Mouse (Mus musculus): ENCODE measurements around the gene Phf21a.
A peak's percentile ranks its signal among the peaks of the same experiment; 100 is the strongest.

Gene Phf21a

GRCm38 (mm10) chr2:92377320-92377719 lies 284.4 kb downstream of the Phf21a start:
- peak in 1 of 2 experiments; percentile 35 for DNase-seq (ENCODE audit: inconsistent age in 2 of 2, low spot score in 1 of 2)

GRCm38 (mm10) chr2:92379783-92380494 lies 287.0 kb downstream of the Phf21a start:
- DNase-seq (ENCODE audit: inconsistent age in 2 of 2, low spot score in 1 of 2), result no peak

GRCm38 (mm10) chr2:92380495-92381050 lies 287.7 kb downstream of the Phf21a start:
- DNase-seq (ENCODE audit: inconsistent age in 2 of 2, low spot score in 1 of 2), result no peak

- no peak for DNase-seq (ENCODE audit: inconsistent age in 2 of 2, low spot score in 1 of 2)
Observed at GRCm38 (mm10) chr2:92381161-92381560, 288.2 kb downstream of the Phf21a start.

- no peak for DNase-seq (ENCODE audit: inconsistent age in 2 of 2, low spot score in 1 of 2)
Observed at GRCm38 (mm10) chr2:92381901-92382588, 289.1 kb downstream of the Phf21a start, which contains the start of gene 1700029I15Rik. Gene 1700029I15Rik, plus strand, starts transcription at chr2:92382538.

- DNase-seq (ENCODE audit: inconsistent age in 2 of 2, low spot score in 1 of 2), result peak in 1 of 2 experiments; percentile 43
Observed at GRCm38 (mm10) chr2:92382759-92383158, 289.8 kb downstream of the Phf21a start.

- no peak for DNase-seq (ENCODE audit: inconsistent age in 2 of 2, low spot score in 1 of 2)
Observed at GRCm38 (mm10) chr2:92384101-92384500, 291.2 kb downstream of the Phf21a start.

- peak in 1 of 2 experiments; percentile 68 for DNase-seq (ENCODE audit: inconsistent age in 2 of 2, low spot score in 1 of 2)
Observed at GRCm38 (mm10) chr2:92385113-92386051, 292.5 kb downstream of the Phf21a start.

GRCm38 (mm10) chr2:92386821-92387570 lies 294.1 kb downstream of the Phf21a start:
- peak in 1 of 2 experiments; percentile 46 for DNase-seq (ENCODE audit: inconsistent age in 2 of 2, low spot score in 1 of 2)

- DNase-seq (ENCODE audit: inconsistent age in 2 of 2, low spot score in 1 of 2), result no peak
Observed at GRCm38 (mm10) chr2:92387646-92388045, 294.7 kb downstream of the Phf21a start.

GRCm38 (mm10) chr2:92388081-92388517 lies 295.2 kb downstream of the Phf21a start:
- DNase-seq (ENCODE audit: inconsistent age in 2 of 2, low spot score in 1 of 2), result peak in 1 of 2 experiments; percentile 55

GRCm38 (mm10) chr2:92388891-92389641 lies 296.1 kb downstream of the Phf21a start:
- peak; percentile 92 to 96 for DNase-seq (ENCODE audit: inconsistent age in 2 of 2, low spot score in 1 of 2)

- no peak for DNase-seq (ENCODE audit: inconsistent age in 2 of 2, low spot score in 1 of 2)
Observed at GRCm38 (mm10) chr2:92389645-92390044, 296.7 kb downstream of the Phf21a start.

- no peak for DNase-seq (ENCODE audit: inconsistent age in 2 of 2, low spot score in 1 of 2)
Observed at GRCm38 (mm10) chr2:92390206-92390930, 297.5 kb downstream of the Phf21a start.

- no peak for DNase-seq (ENCODE audit: inconsistent age in 2 of 2, low spot score in 1 of 2)
Observed at GRCm38 (mm10) chr2:92391116-92391515, 298.2 kb downstream of the Phf21a start.

GRCm38 (mm10) chr2:92391703-92392317 lies 298.9 kb downstream of the Phf21a start:
- no peak for DNase-seq (ENCODE audit: inconsistent age in 2 of 2, low spot score in 1 of 2)

GRCm38 (mm10) chr2:92392318-92393264 lies 299.7 kb downstream of the Phf21a start:
- DNase-seq (ENCODE audit: inconsistent age in 2 of 2, low spot score in 1 of 2), result no peak

Measured in adrenal gland, adult (tissue).